Mouse (Mus musculus): Measurements from ENCODE around the gene Camk2d. TPM values are rescaled to one million over a fixed set of nuclear protein-coding genes. Genes with fewer than 3 reads are reported as not detected.

Camk2d gene
- total and polyA plus RNA-seq, 3 experiments: 66.1 to 80.4 (median 77.3) TPM

GRCm38 (mm10) chr3:126665866-126666265, 69.8 kb downstream of the Camk2d start:
- no peaks in the 10 kb centered on the region for H3K27me3 ChIP-seq (replicated peaks)
- H3K9me3 ChIP-seq (replicated peaks; ENCODE audit: low read length): no peaks in the 10 kb centered on the region
- dilution Hi-C loops (cut with MboI; ENCODE audit: extremely low pct_ligation_motif_present, extremely low pct_unique_long_range_greater_than_20kb, low sequenced_read_pairs): no loop called here
- TF ChIP-seq KAT2A (IDR thresholded peaks at IDR 0.05; ENCODE audit: insufficient replicate concordance, low read length) (no peak), ETS1 (conservative IDR thresholded peaks at IDR 0.05; ENCODE audit: low read depth, low read length) (no peak), MAX (IDR thresholded peaks at IDR 0.05; ENCODE audit: low read length) (no peak), MEF2A (IDR thresholded peaks at IDR 0.05; ENCODE audit: borderline replicate concordance, low read depth, low read length) (no peak), MAZ (IDR thresholded peaks at IDR 0.05; ENCODE audit: low read depth, low read length) (no peak)
- H3K4me2 ChIP-seq (ENCODE audit: insufficient read depth, low read depth, poor library complexity, severe bottlenecking): no peak overlapping the region
- no peak overlapping the region for H3K9ac ChIP-seq (ENCODE audit: insufficient read depth, low read depth)
- peaks cover 13 to 86% of the 10 kb centered on the region in 2 experiments for H3K4me1 ChIP-seq (ENCODE audit: control insufficient read depth in 1 of 2, insufficient read depth in 2 of 2)
- peaks cover 3 to 11% of the 10 kb centered on the region in 2 experiments for H3K36me3 ChIP-seq (replicated peaks in 1 of 2; ENCODE audit: control insufficient read depth in 1 of 2, insufficient read depth in 1 of 2, low read length in 1 of 2)
- in situ Hi-C loops (cut with MboI; ENCODE audit: low pct_ligation_motif_present, low pct_unique_long_range_greater_than_20kb, low sequenced_read_pairs): no loop called here
- peaks cover 70% of the 10 kb centered on the region for H3K79me2 ChIP-seq (replicated peaks; ENCODE audit: control insufficient read depth, extremely low read depth, insufficient read depth, poor library complexity, severe bottlenecking)
- H3K27ac ChIP-seq (ENCODE audit: insufficient read depth, low read depth): no peak overlapping the region
- no peak overlapping the region for H3K4me3 ChIP-seq (replicated peaks in 1 of 3; ENCODE audit: low read depth in 2 of 3, low read length in 2 of 3, poor library complexity in 1 of 3)
- no peak for DNase-seq (ENCODE audit: extremely low read depth)

GRCm38 (mm10) chr3:126667019-126667418, 70.9 kb downstream of the Camk2d start:
- Histone ChIP-seq H3K36me3 (replicated peaks in 1 of 2; ENCODE audit: control insufficient read depth in 1 of 2, insufficient read depth in 1 of 2, low read length in 1 of 2) (peaks cover 3 to 14% of the 10 kb centered on the region in 2 experiments), H3K9ac (ENCODE audit: insufficient read depth, low read depth) (no peak overlapping the region), H3K27me3 (replicated peaks) (no peaks in the 10 kb centered on the region), H3K4me1 (ENCODE audit: control insufficient read depth in 1 of 2, insufficient read depth in 2 of 2) (peaks cover 7 to 80% of the 10 kb centered on the region in 2 experiments), H3K4me2 (ENCODE audit: insufficient read depth, low read depth, poor library complexity, severe bottlenecking) (no peak overlapping the region; the same call in 1 of the 2 replicates), H3K27ac (ENCODE audit: insufficient read depth, low read depth) (no peak overlapping the region), H3K79me2 (replicated peaks; ENCODE audit: control insufficient read depth, extremely low read depth, insufficient read depth, poor library complexity, severe bottlenecking) (peaks cover 69% of the 10 kb centered on the region), H3K4me3 (replicated peaks in 1 of 3; ENCODE audit: low read depth in 2 of 3, low read length in 2 of 3, poor library complexity in 1 of 3) (no peak overlapping the region), H3K9me3 (replicated peaks; ENCODE audit: low read length) (no peaks in the 10 kb centered on the region)
- in situ Hi-C loops (cut with MboI; ENCODE audit: low pct_ligation_motif_present, low pct_unique_long_range_greater_than_20kb, low sequenced_read_pairs) (no loop called here), dilution Hi-C loops (cut with MboI; ENCODE audit: extremely low pct_ligation_motif_present, extremely low pct_unique_long_range_greater_than_20kb, low sequenced_read_pairs) (no loop called here)
- no peak for DNase-seq (ENCODE audit: extremely low read depth)
- TF ChIP-seq SMC3 (IDR thresholded peaks at IDR 0.05; ENCODE audit: low read depth, low read length) (no peak), ZC3H11A (IDR thresholded peaks at IDR 0.05; ENCODE audit: low read depth, low read length) (no peak), TCF12 (IDR thresholded peaks at IDR 0.05; ENCODE audit: low read depth, low read length) (no peak), NELFE (IDR thresholded peaks at IDR 0.05; ENCODE audit: low read depth, low read length) (no peak), JUND (conservative IDR thresholded peaks at IDR 0.05; ENCODE audit: low read depth, low read length) (no peak), POLR2A (IDR thresholded peaks at IDR 0.05; ENCODE audit: low read depth, low read length) (no peak), MYC (IDR thresholded peaks at IDR 0.05; ENCODE audit: low read depth, low read length) (no peak), JUN (IDR thresholded peaks at IDR 0.05; ENCODE audit: insufficient read depth, low read depth, low read length) (no peak), SIN3A (IDR thresholded peaks at IDR 0.05; ENCODE audit: low read length) (no peak), MEF2A (IDR thresholded peaks at IDR 0.05; ENCODE audit: borderline replicate concordance, low read depth, low read length) (no peak), BHLHE40 (IDR thresholded peaks at IDR 0.05; ENCODE audit: low read depth, low read length) (no peak), MXI1 (IDR thresholded peaks at IDR 0.05; ENCODE audit: low read depth, low read length) (no peak), ZMIZ1 (IDR thresholded peaks at IDR 0.05; ENCODE audit: low read depth, low read length) (no peak), ETS1 (conservative IDR thresholded peaks at IDR 0.05; ENCODE audit: low read depth, low read length) (no peak), ELF1 (IDR thresholded peaks at IDR 0.05; ENCODE audit: low read depth, low read length) (no peak)

Measured in CH12.LX (cell line).